Mouse (Mus musculus) heart, postnatal 0 days (tissue): ENCODE data around the gene Camk2d.

ENCODE experiments used
- CTCF ChIP-seq: IDR thresholded peaks from 2 replicates; pipeline ENCODE4 v1.5.1; 2016; ENCODE audit warnings: antibody characterized with exemption, control low read depth, low read depth
- EP300 ChIP-seq: IDR thresholded peaks from 2 replicates; pipeline ENCODE4 v1.6.1; 2016; ENCODE audit warnings: antibody characterized with exemption, low read depth

DNA sequence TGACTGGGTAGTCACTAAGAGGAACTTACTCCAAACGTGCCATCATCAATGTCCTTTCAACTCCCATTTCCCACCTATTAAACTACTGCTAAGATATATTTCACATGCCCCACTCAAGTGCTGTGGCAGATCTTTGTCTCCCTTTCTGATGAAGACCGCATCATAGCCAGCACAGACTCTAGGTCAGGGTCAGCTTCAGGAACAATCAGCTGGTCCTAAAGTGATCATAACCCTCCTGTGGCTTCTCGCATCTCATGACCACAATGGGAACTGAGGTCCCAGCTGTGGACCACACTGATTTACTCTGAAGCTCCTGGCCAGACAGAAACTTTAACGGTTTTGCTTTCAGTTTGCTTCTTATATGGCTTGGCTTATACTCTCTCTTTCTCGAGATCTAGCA is 67.3 kb downstream of the Camk2d start:
- no peak for TF ChIP-seq CTCF
- no peak for TF ChIP-seq EP300
